Mouse (Mus musculus): ENCODE measurements around the gene Ddx3x.
"Not testable (repeated sequence)": the region's sequence is repeated elsewhere in the genome, so short reads cannot be mapped to it uniquely, and the experiment has no call there.

Ddx3x gene

GRCm38 (mm10) chrX:13281329-13282088 lies 739 bp downstream of the Ddx3x start:
- DNase-seq (ENCODE audit: low spot score), result peak; percentile 72

GRCm38 (mm10) chrX:13282089-13282850 lies 1.5 kb downstream of the Ddx3x start:
- DNase-seq (ENCODE audit: low spot score), result no peak

- DNase-seq (ENCODE audit: low spot score), result no peak
These were observed 5.0 kb downstream of the Ddx3x start for GRCm38 (mm10) chrX:13285772-13286171.

- no peak for DNase-seq (ENCODE audit: low spot score)
These were observed 13.9 kb downstream of the Ddx3x start for GRCm38 (mm10) chrX:13294505-13295228.

- no peak for DNase-seq (ENCODE audit: low spot score)
These were observed 14.4 kb downstream of the Ddx3x start for GRCm38 (mm10) chrX:13295229-13295571.

GRCm38 (mm10) chrX:13296241-13296640 lies 15.5 kb downstream of the Ddx3x start:
- DNase-seq (ENCODE audit: low spot score), result not testable (repeated sequence)

- no peak for DNase-seq (ENCODE audit: low spot score)
These were observed 25.4 kb downstream of the Ddx3x start for GRCm38 (mm10) chrX:13306190-13306589.

GRCm38 (mm10) chrX:13311396-13311795 lies 30.6 kb downstream of the Ddx3x start:
- DNase-seq (ENCODE audit: low spot score), result no peak

- DNase-seq (ENCODE audit: low spot score), result no peak
These were observed 48.8 kb downstream of the Ddx3x start for GRCm38 (mm10) chrX:13329611-13330010.

All from testis, postnatal 10 days (tissue).